Mouse (Mus musculus): ENCODE data around the gene Fry. TPM values are rescaled to one million over a fixed set of nuclear protein-coding genes. Genes with fewer than 3 reads are reported as not detected.
A peak's percentile ranks its signal among the peaks of the same experiment; 100 is the strongest.

Fry gene
- polyA plus RNA-seq, 1 experiment = 5.6 TPM

DNA sequence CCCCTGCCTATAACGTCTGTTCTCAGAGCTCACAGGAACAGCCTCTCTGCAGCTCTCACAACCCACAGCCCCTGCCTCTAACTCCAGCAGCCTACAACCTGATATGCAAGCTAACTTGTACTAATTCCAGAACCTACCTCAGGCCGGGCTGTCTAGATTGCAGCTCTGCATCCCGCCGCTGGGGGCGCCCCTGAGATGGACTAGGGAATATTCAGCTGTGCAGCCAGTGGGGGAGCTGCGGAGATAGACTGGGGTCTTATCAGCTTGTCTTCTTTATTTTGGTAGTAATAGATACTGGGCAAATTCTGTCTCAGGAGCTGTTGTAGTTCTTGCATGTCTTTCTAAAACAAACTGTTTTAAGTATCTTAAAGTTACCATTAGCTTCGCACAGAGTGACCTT, 101.9 kb downstream of the Fry start:
- 38% methylated on average over 7 of the region's 7 CpGs for WGBS
- H3K4me1 ChIP-seq (ENCODE audit: control insufficient read depth, insufficient read depth, insufficient read length, low read length) = peaks cover 11% of the 10 kb centered on the region; the same call in 1 of the 2 replicates
- H3K27ac ChIP-seq (ENCODE audit: insufficient read depth, low read depth, low read length) = no peak overlapping the region
- H3K4me3 ChIP-seq (ENCODE audit: low read depth, low read length) = no peak overlapping the region
- TF ChIP-seq CTCF (IDR thresholded peaks at IDR 0.05; ENCODE audit: extremely low read depth, insufficient read length, insufficient replicate concordance, low read depth, low read length) = peak; percentile 67; the same call in 1 of the 2 replicates
- no peak for TF ChIP-seq POLR2A (IDR thresholded peaks at IDR 0.05; ENCODE audit: low read depth, low read length)
- no peaks in the 10 kb centered on the region for H3K27me3 ChIP-seq (ENCODE audit: control insufficient read depth, insufficient read depth, low read length)
- no peaks in the 10 kb centered on the region for H3K36me3 ChIP-seq (ENCODE audit: control insufficient read depth, insufficient read depth, low read length)

DNA sequence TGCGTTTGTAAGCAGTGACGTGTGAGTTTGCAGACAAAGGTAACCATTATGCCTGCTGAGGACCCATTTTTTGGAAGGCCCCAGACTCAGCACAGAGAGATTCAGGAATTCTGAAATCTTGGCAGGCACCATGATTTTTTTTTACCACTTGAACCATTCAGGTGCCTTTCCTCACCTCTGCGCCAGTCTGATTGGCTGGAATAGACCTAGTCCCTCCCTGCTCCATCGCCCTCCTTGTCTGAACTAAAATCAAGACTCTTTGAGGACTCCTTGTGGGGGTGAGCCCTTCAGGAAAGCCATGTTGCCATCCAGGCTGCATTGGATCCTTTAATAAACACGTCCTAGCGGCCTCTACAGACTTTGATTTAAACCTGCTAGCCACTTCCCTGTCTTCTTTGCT, 103.4 kb downstream of the Fry start:
- no peaks in the 10 kb centered on the region for H3K36me3 ChIP-seq (ENCODE audit: control insufficient read depth, insufficient read depth, low read length)
- H3K27me3 ChIP-seq (ENCODE audit: control insufficient read depth, insufficient read depth, low read length) = no peaks in the 10 kb centered on the region
- WGBS = 85% methylated on average over 6 of the region's 6 CpGs
- no peak overlapping the region for H3K27ac ChIP-seq (ENCODE audit: insufficient read depth, low read depth, low read length)
- no peak overlapping the region for H3K4me3 ChIP-seq (ENCODE audit: low read depth, low read length)
- no peak for TF ChIP-seq CTCF (IDR thresholded peaks at IDR 0.05; ENCODE audit: extremely low read depth, insufficient read length, insufficient replicate concordance, low read depth, low read length)
- no peak for TF ChIP-seq POLR2A (IDR thresholded peaks at IDR 0.05; ENCODE audit: low read depth, low read length)
- H3K4me1 ChIP-seq (ENCODE audit: control insufficient read depth, insufficient read depth, insufficient read length, low read length) = peaks cover 2% of the 10 kb centered on the region; the same call in 1 of the 2 replicates

DNA sequence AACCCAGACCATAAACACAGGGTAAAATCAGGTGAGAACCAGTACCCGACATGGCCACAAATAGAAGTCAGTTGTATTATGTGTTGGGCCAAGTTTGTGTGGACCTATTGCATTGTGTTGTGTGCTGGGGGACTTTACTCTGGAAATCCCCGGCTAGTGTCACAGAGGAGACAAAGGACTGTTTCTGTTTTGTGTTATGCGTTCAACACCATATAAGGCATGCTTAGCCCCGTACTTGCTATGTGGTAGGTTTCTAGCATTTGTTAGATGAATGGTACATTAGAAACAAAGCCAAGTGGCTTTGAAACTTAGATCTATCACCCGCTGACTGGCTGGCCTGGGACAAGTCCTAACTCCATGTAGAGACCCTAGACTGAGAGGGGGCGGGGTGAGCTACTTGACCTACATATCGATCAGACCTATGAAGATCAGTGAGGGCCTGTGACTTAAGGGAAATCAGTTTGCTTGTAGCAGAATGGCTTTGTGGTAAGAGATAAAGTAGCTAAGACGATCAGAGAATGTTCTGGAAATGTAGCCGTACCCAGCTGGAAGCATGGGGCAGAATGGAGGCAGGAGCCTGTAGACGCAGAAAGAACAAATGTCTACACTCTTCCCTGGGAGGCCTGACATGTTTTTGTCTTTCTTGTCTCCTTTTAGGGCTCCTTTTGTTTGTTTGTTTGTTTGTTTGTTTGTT, 105.2 kb downstream of the Fry start:
- Histone ChIP-seq H3K27me3 (ENCODE audit: control insufficient read depth, insufficient read depth, low read length) (no peaks in the 10 kb centered on the region), H3K27ac (ENCODE audit: insufficient read depth, low read depth, low read length) (no peak overlapping the region)
- 80% methylated on average over 10 of the region's 10 CpGs for WGBS

GRCm38 (mm10) chr5:150229086-150229485, 110.6 kb downstream of the Fry start:
- H3K27me3 ChIP-seq (ENCODE audit: control insufficient read depth, insufficient read depth, low read length) = no peaks in the 10 kb centered on the region
- H3K4me1 ChIP-seq (ENCODE audit: control insufficient read depth, insufficient read depth, insufficient read length, low read length) = no peaks in the 10 kb centered on the region
- TF ChIP-seq CTCF (IDR thresholded peaks at IDR 0.05; ENCODE audit: extremely low read depth, insufficient read length, insufficient replicate concordance, low read depth, low read length) = no peak
- no peak for TF ChIP-seq POLR2A (IDR thresholded peaks at IDR 0.05; ENCODE audit: low read depth, low read length)
- WGBS = 84% methylated on average over 5 of the region's 5 CpGs
- H3K4me3 ChIP-seq (ENCODE audit: low read depth, low read length) = no peak overlapping the region
- no peak overlapping the region for H3K27ac ChIP-seq (ENCODE audit: insufficient read depth, low read depth, low read length)
- no peaks in the 10 kb centered on the region for H3K36me3 ChIP-seq (ENCODE audit: control insufficient read depth, insufficient read depth, low read length)

More for the DNA sequence above, 105.2 kb downstream of the Fry start:
- TF ChIP-seq CTCF (IDR thresholded peaks at IDR 0.05; ENCODE audit: extremely low read depth, insufficient read length, insufficient replicate concordance, low read depth, low read length) (no peak), POLR2A (IDR thresholded peaks at IDR 0.05; ENCODE audit: low read depth, low read length) (no peak)
- Histone ChIP-seq H3K4me1 (ENCODE audit: control insufficient read depth, insufficient read depth, insufficient read length, low read length) (no peaks in the 10 kb centered on the region), H3K4me3 (ENCODE audit: low read depth, low read length) (no peak overlapping the region), H3K36me3 (ENCODE audit: control insufficient read depth, insufficient read depth, low read length) (no peaks in the 10 kb centered on the region)

DNA sequence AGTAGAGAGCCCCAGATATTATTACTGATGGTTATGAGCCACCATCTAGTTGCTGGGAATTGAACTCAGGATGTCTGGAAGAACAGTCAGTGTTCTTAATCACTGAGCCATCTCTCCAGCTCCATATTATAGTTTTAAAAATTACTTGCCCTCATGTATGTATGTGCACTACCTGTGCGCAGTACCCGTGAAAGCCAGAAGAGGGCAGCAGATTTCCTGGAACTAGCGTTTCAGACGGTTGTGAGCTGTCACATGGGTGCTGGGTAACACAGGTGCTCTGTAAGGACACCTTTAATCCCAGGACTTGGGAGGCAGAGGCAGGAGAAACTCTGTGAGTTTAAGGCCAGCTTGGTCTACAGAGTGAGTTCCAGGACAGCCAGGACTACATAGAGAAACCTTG, 111.3 kb downstream of the Fry start:
- no peaks in the 10 kb centered on the region for H3K27me3 ChIP-seq (ENCODE audit: control insufficient read depth, insufficient read depth, low read length)
- no peaks in the 10 kb centered on the region for H3K36me3 ChIP-seq (ENCODE audit: control insufficient read depth, insufficient read depth, low read length)
- no peak overlapping the region for H3K27ac ChIP-seq (ENCODE audit: insufficient read depth, low read depth, low read length)
- WGBS = 93% methylated on average over 4 of the region's 4 CpGs
- peak; percentile 33; the same call in 1 of the 2 replicates for TF ChIP-seq CTCF (IDR thresholded peaks at IDR 0.05; ENCODE audit: extremely low read depth, insufficient read length, insufficient replicate concordance, low read depth, low read length)
- TF ChIP-seq POLR2A (IDR thresholded peaks at IDR 0.05; ENCODE audit: low read depth, low read length) = no peak
- no peak overlapping the region for H3K4me3 ChIP-seq (ENCODE audit: low read depth, low read length)
- no peaks in the 10 kb centered on the region for H3K4me1 ChIP-seq (ENCODE audit: control insufficient read depth, insufficient read depth, insufficient read length, low read length)

- Histone ChIP-seq H3K27me3 (ENCODE audit: control insufficient read depth, insufficient read depth, low read length) (no peaks in the 10 kb centered on the region), H3K4me1 (ENCODE audit: control insufficient read depth, insufficient read depth, insufficient read length, low read length) (no peaks in the 10 kb centered on the region), H3K36me3 (ENCODE audit: control insufficient read depth, insufficient read depth, low read length) (no peaks in the 10 kb centered on the region), H3K4me3 (ENCODE audit: low read depth, low read length) (no peak overlapping the region), H3K27ac (ENCODE audit: insufficient read depth, low read depth, low read length) (no peak overlapping the region)
- 31% methylated on average over 19 of the region's 21 CpGs for WGBS
- TF ChIP-seq POLR2A (IDR thresholded peaks at IDR 0.05; ENCODE audit: low read depth, low read length) = no peak
These were observed 114.0 kb downstream of the Fry start for GRCm38 (mm10) chr5:150232159-150233150.
